Mouse (Mus musculus): Measurements from ENCODE around the gene Gm21962.

- TF ChIP-seq CTCF (conservative IDR thresholded peaks at IDR 0.05; ENCODE audit: low read length) (no peak), NANOG (IDR thresholded peaks at IDR 0.05; ENCODE audit: borderline replicate concordance, low read length) (no peak), POU5F1 (IDR thresholded peaks at IDR 0.05; ENCODE audit: borderline replicate concordance, low read length) (no peak)
Observed at GRCm38 (mm10) chr3:137683807-137684403, 12.6 kb downstream of the Gm21962 start.

Measured in E14TG2a.4 (cell line).